Mouse (Mus musculus): ENCODE results near the gene Fbln2. TPM values are rescaled to one million over a fixed set of nuclear protein-coding genes. Genes with fewer than 3 reads are reported as not detected.

Fbln2 gene
- 0.05 TPM in 1 of 2 replicates, not detected in the other for polyA plus RNA-seq (2012)

DNA sequence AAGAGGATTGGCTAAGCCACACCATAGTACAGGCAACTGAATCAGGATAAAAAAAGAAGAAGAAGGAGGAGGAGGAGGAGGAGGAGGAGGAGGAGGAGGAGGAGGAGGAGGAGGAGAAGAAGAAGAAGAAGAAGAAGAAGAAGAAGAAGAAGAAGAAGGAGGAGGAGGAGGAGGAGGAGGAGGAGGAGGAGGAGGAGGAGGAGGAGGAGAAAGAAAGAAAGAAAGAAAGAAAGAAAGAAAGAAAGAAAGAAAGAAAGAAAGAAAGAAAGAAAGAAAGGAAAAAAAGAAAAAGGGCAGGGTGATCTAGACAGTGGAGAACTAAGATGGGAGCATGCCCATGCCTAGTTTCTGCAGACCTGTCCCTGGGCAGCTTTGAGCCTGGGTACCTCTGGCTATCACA lies at the start of gene Fbln2:
Fbln2 (plus strand) TSS at position 301 of the 400 bp plus-strand sequence.

Other genes with a start within 250 kb of the Fbln2 start
- 153 and 164 TPM in 2 replicates for gene Iqsec1, start 223.8 kb upstream of the Fbln2 start, polyA plus RNA-seq (2012)
- 285 and 292 TPM in 2 replicates for gene Nup210, start 95.6 kb upstream of the Fbln2 start, polyA plus RNA-seq (2012)
- 2.6 and 4.7 TPM in 2 replicates for gene Hdac11, start 55.8 kb upstream of the Fbln2 start, polyA plus RNA-seq (2012)
- not detected in 2 replicates for gene Wnt7a, start 198.9 kb downstream of the Fbln2 start, polyA plus RNA-seq (2012)

All from megakaryocyte-erythroid progenitor cell, adult 5 weeks (primary cell).